Mouse (Mus musculus): Measurements from ENCODE around the gene Fbxo9. TPM values are rescaled to one million over a fixed set of nuclear protein-coding genes. Genes with fewer than 3 reads are reported as not detected.

Gene Fbxo9
- polyA plus RNA-seq, 1 experiment from 2014 or later: 35.9 TPM

DNA sequence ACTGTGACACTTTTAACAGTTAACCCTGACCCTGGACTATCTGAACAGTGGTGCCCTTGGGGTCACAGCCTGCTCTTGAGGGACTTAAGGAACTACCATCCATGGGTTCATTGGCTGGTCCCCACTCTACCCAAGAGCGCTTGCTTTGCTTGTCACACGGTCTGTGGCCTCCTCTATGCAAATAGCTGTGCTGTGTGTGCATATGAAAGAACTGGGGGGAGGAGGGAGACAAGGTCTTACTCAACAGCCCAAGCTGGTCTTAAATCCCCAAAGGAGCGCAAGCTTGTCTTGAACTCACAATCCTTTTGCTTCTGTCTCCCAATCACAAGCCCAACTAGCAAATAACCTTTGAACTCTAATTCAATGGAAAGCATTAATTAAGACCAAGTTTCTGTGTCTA, 54.6 kb downstream of the Fbxo9 start:
- Histone ChIP-seq H3K4me3 (replicated peaks) (no peak overlapping the region), H3K4me2 (no peak overlapping the region), H3K36me3 (replicated peaks) (no peaks in the 10 kb centered on the region), H3K27ac (no peak overlapping the region), H3K9ac (no peak overlapping the region), H3K9me3 (no peaks in the 10 kb centered on the region), H3K4me1 (no peaks in the 10 kb centered on the region), H3K27me3 (no peaks in the 10 kb centered on the region)
- WGBS: 82% methylated on average over 3 of the region's 3 CpGs
- ATAC-seq (ENCODE audit: low FRiP score): no peak

DNA sequence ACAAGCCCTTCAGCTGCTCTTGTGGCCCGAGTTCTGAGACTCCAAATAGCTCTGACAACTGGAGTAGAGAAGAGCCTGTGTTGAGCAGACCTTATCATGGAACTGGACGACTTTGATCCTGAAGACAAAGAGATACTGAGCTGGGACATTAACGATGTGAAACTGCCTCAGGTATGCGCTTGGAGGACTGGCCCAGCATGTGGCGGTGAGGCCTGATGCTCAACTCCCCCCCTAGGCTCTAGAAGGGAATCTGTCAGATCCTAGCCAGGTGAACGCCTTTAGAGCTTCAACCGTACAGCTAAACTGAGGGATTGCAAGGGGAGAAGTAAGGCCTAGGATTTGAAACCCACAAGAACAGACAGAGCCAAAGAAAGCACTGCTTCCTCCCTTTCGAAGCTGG, 55.0 kb downstream of the Fbxo9 start:
- H3K9me3 ChIP-seq: no peaks in the 10 kb centered on the region
- no peaks in the 10 kb centered on the region for H3K27me3 ChIP-seq
- H3K9ac ChIP-seq: no peak overlapping the region
- no peak overlapping the region for H3K27ac ChIP-seq
- ATAC-seq (ENCODE audit: low FRiP score): no peak
- no peak overlapping the region for H3K4me2 ChIP-seq
- WGBS: 77% methylated on average over 8 of the region's 8 CpGs
- 0 out of 2 replicates have a peak, but pooled peaks cover 2% of the 10 kb centered on the region for H3K4me1 ChIP-seq
- no peaks in the 10 kb centered on the region for H3K36me3 ChIP-seq (replicated peaks)
- no peak overlapping the region for H3K4me3 ChIP-seq (replicated peaks)

DNA sequence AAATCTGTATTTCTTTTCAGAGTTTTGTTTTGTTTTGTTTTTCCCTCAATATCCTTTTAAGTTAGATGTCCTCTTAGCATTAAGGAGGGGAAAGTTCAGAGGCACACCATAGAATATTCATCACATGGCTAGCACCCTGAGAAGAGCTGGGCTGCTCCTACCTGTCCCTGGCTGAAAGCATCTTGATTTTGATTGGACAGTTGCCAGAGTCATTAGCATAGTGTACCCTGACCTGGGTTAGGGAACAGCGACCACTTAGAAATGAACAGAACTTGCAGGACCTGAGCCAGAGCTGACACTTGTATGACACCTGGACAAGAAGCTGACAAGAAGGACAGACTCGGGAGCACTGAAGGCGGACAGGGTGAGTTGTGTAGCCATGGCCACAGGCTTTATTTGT, 57.2 kb downstream of the Fbxo9 start, which contains the start of gene Gcm1:
Gcm1 (plus strand) TSS at position 248 of the 400 bp plus-strand sequence.
- ATAC-seq (ENCODE audit: low FRiP score): no peak
- 68% methylated on average over 3 of the region's 3 CpGs for WGBS

DNA sequence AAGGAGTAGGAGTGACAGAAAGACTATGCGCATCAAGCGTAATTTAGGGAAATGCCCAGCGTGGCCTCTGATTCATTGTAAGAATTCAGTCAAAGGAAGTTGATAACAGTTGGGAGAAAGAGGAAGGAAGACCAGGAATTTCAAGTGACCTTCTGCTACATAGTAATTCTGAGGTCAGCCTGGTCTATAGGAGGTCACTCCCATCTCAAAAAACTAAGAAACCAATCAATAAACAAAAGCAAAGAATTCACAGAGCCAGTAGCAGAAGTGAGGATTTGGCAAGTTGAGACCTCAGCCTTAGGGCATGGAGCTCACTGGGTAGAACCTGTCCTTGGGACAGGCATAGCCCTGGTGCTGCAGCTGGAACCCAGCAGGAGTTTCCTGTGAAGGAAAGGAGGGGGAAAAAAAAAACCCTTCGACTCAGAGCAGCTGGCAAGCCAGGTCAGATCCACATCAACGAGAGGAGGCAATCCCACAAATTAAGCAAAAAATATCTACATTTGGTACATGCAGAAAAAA, 58.4 kb downstream of the Fbxo9 start:
- WGBS: 63% methylated on average over 5 of the region's 5 CpGs
- ATAC-seq (ENCODE audit: low FRiP score): no peak
- Histone ChIP-seq H3K27me3 (no peaks in the 10 kb centered on the region), H3K4me2 (no peak overlapping the region), H3K4me3 (replicated peaks) (no peak overlapping the region), H3K9ac (no peak overlapping the region), H3K9me3 (no peaks in the 10 kb centered on the region), H3K27ac (no peak overlapping the region), H3K4me1 (0 out of 2 replicates have a peak, but pooled peaks cover 2% of the 10 kb centered on the region), H3K36me3 (replicated peaks) (no peaks in the 10 kb centered on the region)

More for the DNA sequence above, 57.2 kb downstream of the Fbxo9 start, which contains the start of gene Gcm1:
- Histone ChIP-seq H3K27me3 (no peaks in the 10 kb centered on the region), H3K4me2 (no peak within 1 kb of the TSS), H3K4me3 (replicated peaks) (no peak within 1 kb of the TSS), H3K9me3 (no peaks in the 10 kb centered on the region), H3K27ac (no peak within 1 kb of the TSS), H3K4me1 (0 out of 2 replicates have a peak, but pooled peaks cover 2% of the 10 kb centered on the region), H3K9ac (no peak within 1 kb of the TSS), H3K36me3 (replicated peaks) (no peaks in the 10 kb centered on the region)

DNA sequence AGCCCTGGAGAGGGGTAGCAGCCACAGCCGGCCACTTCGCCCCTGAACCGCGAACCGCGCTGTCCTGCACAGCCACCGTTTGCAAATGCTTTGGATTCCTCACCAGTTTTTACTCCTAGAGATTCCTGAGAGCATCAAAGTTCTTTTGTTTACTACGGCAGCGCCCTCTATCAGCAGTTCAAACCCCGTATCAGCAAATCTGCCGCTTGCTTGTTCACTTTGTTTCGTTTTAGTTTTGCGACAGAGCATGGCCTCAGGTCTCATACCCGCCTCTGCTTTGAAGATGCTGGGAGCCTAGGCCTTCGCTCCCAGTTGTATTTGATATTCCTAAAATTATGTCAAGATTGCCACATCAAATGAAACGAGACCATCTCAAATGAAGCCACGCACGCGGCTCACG, 62.1 kb downstream of the Fbxo9 start:
- H3K9me3 ChIP-seq: no peaks in the 10 kb centered on the region
- no peak overlapping the region for H3K4me2 ChIP-seq
- H3K27ac ChIP-seq: no peak overlapping the region
- H3K4me1 ChIP-seq: 0 out of 2 replicates have a peak, but pooled peaks cover 2% of the 10 kb centered on the region
- ATAC-seq (ENCODE audit: low FRiP score): no peak
- H3K36me3 ChIP-seq (replicated peaks): no peaks in the 10 kb centered on the region
- H3K9ac ChIP-seq: no peak overlapping the region
- 60% methylated on average over 20 of the region's 20 CpGs for WGBS
- no peaks in the 10 kb centered on the region for H3K27me3 ChIP-seq
- no peak overlapping the region for H3K4me3 ChIP-seq (replicated peaks)

DNA sequence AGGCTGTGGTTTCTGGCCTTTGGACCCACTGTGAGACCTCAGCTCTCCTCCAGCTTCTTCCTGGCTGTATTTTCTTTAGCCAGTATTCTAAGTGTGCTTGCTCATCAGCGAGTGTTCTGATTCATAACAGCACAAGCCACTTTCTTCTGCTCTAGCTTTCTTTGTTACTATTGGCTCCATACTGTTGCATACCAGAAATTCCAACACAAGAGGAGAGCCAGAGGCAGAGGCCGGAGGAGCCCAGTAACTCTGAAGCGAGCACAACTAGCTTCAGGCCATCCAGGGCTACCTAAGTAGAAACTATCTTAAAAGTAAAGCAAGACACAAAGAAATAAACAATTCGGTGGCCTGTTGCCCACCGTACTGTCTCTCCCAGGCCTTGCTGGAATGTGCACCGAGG, 63.7 kb downstream of the Fbxo9 start:
- H3K9ac ChIP-seq: no peak overlapping the region
- H3K4me3 ChIP-seq (replicated peaks): no peak overlapping the region
- no peaks in the 10 kb centered on the region for H3K9me3 ChIP-seq
- no peaks in the 10 kb centered on the region for H3K36me3 ChIP-seq (replicated peaks)
- H3K27ac ChIP-seq: no peak overlapping the region
- H3K27me3 ChIP-seq: no peaks in the 10 kb centered on the region
- H3K4me2 ChIP-seq: no peak overlapping the region
- H3K4me1 ChIP-seq: 0 out of 2 replicates have a peak, but pooled peaks cover 2% of the 10 kb centered on the region
- ATAC-seq (ENCODE audit: low FRiP score): no peak
- 80% methylated on average over 6 of the region's 6 CpGs for WGBS

DNA sequence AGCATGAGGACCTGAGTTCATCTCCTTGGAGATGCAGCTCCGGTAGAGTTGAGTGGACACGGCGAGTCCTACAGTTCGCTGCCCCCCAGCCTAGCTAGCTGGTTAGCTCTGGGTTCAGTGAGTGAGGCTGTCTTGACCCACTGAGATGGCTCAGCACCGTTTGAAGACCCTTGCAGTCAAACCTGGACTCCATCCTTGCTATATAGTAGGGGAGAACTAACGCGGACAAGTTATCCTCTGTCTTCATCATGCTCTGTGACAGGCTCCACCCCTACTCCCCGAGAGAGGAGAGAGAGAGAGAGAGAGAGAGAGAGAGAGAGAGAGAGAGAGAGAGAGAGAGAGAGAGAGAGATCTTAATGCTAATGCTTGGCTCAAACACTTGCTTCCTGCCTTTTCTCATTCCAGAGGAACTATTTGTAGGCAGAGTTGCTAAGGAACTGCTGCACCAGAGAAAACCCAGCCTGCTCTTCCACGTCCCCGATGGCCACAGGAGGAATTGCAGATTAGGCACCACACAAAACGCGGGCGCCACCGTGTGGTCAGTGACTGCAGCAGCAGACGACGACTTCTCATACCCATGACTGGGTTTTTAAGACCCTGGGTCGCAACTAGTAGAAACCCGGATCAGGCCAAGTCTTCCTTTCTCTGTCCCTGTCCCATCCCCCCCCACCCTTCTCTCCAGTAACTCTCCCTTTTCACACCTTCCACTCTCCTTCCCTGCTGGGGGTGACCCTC, 69.9 kb downstream of the Fbxo9 start:
- Histone ChIP-seq H3K36me3 (replicated peaks) (no peaks in the 10 kb centered on the region), H3K9me3 (no peaks in the 10 kb centered on the region), H3K27me3 (no peaks in the 10 kb centered on the region), H3K4me3 (replicated peaks) (no peak overlapping the region), H3K4me2 (no peak overlapping the region), H3K4me1 (no peaks in the 10 kb centered on the region), H3K9ac (no peak overlapping the region), H3K27ac (no peak overlapping the region)
- peak; percentile 44; the same call in 1 of the 2 replicates for ATAC-seq (ENCODE audit: low FRiP score)
- 40% methylated on average over 18 of the region's 18 CpGs for WGBS

DNA sequence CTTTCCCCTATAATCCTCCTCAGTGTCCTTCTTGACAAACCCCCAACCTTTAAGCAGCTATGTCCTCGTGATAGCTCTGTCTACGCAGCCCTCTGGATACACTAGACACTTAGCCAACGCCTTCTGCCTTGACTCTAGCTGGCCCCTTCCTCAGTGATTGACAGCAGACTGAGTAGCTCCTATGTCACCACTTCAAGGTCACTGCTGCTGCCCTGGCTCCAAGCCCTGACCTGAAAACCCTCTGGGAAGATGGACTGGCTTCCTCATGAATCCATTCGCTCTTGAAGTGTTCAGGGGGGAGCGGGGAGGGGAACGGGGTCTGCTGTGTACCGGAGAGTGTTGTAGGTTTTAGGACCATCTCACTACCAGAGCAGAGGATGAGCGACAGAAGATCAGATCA, 73.0 kb downstream of the Fbxo9 start:
- Histone ChIP-seq H3K9ac (no peak overlapping the region), H3K4me1 (no peaks in the 10 kb centered on the region), H3K4me3 (replicated peaks) (no peak overlapping the region), H3K27ac (no peak overlapping the region), H3K9me3 (no peaks in the 10 kb centered on the region), H3K4me2 (no peak overlapping the region), H3K36me3 (replicated peaks) (no peaks in the 10 kb centered on the region), H3K27me3 (no peaks in the 10 kb centered on the region)
- 92% methylated on average over 8 of the region's 8 CpGs for WGBS
- no peak for ATAC-seq (ENCODE audit: low FRiP score)

DNA sequence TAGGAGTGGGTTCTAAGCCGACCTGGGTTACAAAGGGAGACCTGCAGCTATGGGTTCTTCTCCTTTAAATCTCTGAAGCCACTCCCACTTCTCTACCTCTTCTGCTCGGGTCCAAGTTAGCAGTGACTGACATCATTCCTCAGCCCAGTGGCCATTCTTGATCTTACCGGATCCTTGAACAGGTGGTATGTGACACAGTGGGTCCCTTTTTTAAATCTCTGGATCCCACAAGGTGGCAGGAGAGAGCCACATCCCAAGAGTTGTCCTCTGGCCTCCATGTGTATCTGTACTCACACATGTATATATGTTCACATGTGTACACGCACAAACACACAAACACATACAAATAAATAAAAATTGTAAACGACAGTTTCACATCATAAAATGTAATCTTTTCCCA, 73.6 kb downstream of the Fbxo9 start:
- no peak for ATAC-seq (ENCODE audit: low FRiP score)
- 84% methylated on average over 5 of the region's 5 CpGs for WGBS

DNA sequence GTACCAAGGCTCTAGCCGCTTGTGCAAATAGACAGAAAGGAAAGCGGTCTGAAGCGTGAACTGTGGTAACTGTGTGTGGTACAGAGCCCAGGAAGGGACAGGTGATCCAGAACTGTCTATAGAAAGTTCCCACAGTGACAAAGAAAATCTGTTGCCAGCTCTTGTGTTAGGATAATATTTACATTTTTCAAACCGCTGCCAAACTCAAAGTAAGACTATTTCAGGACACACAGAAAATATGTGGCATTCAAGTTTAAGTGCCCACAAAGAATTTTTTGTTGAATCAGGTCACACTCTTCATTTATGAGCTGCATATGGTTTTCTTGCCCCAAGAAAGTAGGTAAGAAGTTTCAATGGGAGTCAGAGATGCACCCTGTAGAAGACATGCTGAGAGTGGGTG, 75.9 kb downstream of the Fbxo9 start:
- no peak overlapping the region for H3K4me3 ChIP-seq (replicated peaks)
- no peaks in the 10 kb centered on the region for H3K4me1 ChIP-seq
- no peak overlapping the region for H3K4me2 ChIP-seq
- H3K9me3 ChIP-seq: no peaks in the 10 kb centered on the region
- no peaks in the 10 kb centered on the region for H3K27me3 ChIP-seq
- no peak overlapping the region for H3K27ac ChIP-seq
- H3K9ac ChIP-seq: no peak overlapping the region
- no peaks in the 10 kb centered on the region for H3K36me3 ChIP-seq (replicated peaks)
- no peak for ATAC-seq (ENCODE audit: low FRiP score)
- 93% methylated on average over 4 of the region's 4 CpGs for WGBS

More for the DNA sequence above, 73.6 kb downstream of the Fbxo9 start:
- Histone ChIP-seq H3K27me3 (no peaks in the 10 kb centered on the region), H3K4me2 (no peak overlapping the region), H3K4me3 (replicated peaks) (no peak overlapping the region), H3K4me1 (no peaks in the 10 kb centered on the region), H3K27ac (no peak overlapping the region), H3K36me3 (replicated peaks) (no peaks in the 10 kb centered on the region), H3K9me3 (no peaks in the 10 kb centered on the region), H3K9ac (no peak overlapping the region)

Other genes with a start within 250 kb of the Fbxo9 start
- 74.6 and 78.8 TPM in 2 replicates for gene Elovl5, start 191.7 kb downstream of the Fbxo9 start, polyA plus RNA-seq (2016; fragmentation: Nextera tagmentation; extraction: Ambion mirVana)
- not detected in 2 replicates for gene Gcm1, start 57.1 kb downstream of the Fbxo9 start, polyA plus RNA-seq (2016; fragmentation: Nextera tagmentation; extraction: Ambion mirVana)
- gene Ick, start 127 bp upstream of the Fbxo9 start, polyA plus RNA-seq (2016; fragmentation: Nextera tagmentation; extraction: Ambion mirVana): 35.5 and 38.4 TPM in 2 replicates
- 36.7 and 43.0 TPM in 2 replicates for gene Gsta4, start 73.7 kb upstream of the Fbxo9 start, polyA plus RNA-seq (2016; fragmentation: Nextera tagmentation; extraction: Ambion mirVana)
- gene Gsta1, start 121.6 kb upstream of the Fbxo9 start, polyA plus RNA-seq (2016; fragmentation: Nextera tagmentation; extraction: Ambion mirVana): not detected in 2 replicates
- not detected in 2 replicates for gene Gm3776, start 148.1 kb upstream of the Fbxo9 start, polyA plus RNA-seq (2016; fragmentation: Nextera tagmentation; extraction: Ambion mirVana)
- gene Gm10639, start 180.9 kb upstream of the Fbxo9 start, polyA plus RNA-seq (2016; fragmentation: Nextera tagmentation; extraction: Ambion mirVana): not detected in 2 replicates
- gene Omt2a, start 205.7 kb upstream of the Fbxo9 start, polyA plus RNA-seq (2016; fragmentation: Nextera tagmentation; extraction: Ambion mirVana): not detected in 2 replicates
- not detected in 2 replicates for gene Omt2b, start 218.5 kb upstream of the Fbxo9 start, polyA plus RNA-seq (2016; fragmentation: Nextera tagmentation; extraction: Ambion mirVana)
- gene Gsta2, start 246.7 kb upstream of the Fbxo9 start, polyA plus RNA-seq (2016; fragmentation: Nextera tagmentation; extraction: Ambion mirVana): not detected in 2 replicates

All from forebrain, embryonic 12.5 days (tissue).